Mouse (Mus musculus) limb, embryonic 10.5 days (tissue): ENCODE results near the gene Tmem179b. TPM values are rescaled to one million over a fixed set of nuclear protein-coding genes. Genes with fewer than 3 reads are reported as not detected.
A peak's percentile ranks its signal among the peaks of the same experiment; 100 is the strongest.

ENCODE experiments used
- DNase-seq: peaks from one replicate; pipeline ENCODE4 v3.0.0-alpha.2; 2017; ENCODE audit warnings: low spot score
- H3K27ac ChIP-seq: fragments of 300-500 bp; sonication (generic); 2 replicates; pipeline ENCODE4 v1.5.1; 2016; ENCODE audit warnings: mild to moderate bottlenecking
- H3K27me3 ChIP-seq: fragments of 300-500 bp; sonication (generic); 2 replicates; pipeline ENCODE4 v1.6.1; 2016; ENCODE audit warnings: low read depth, mild to moderate bottlenecking; ENCODE audit not compliant: poor library complexity, severe bottlenecking
- H3K36me3 ChIP-seq: fragments of 300-500 bp; sonication (generic); 2 replicates; pipeline ENCODE4 v1.6.1; 2016; ENCODE audit warnings: mild to moderate bottlenecking, moderate library complexity
- H3K4me1 ChIP-seq: fragments of 300-500 bp; sonication (generic); 2 replicates; pipeline ENCODE4 v1.6.1; 2016
- H3K4me3 ChIP-seq: fragments of 300-500 bp; sonication (generic); 2 replicates; pipeline ENCODE4 v1.5.1; 2016; ENCODE audit warnings: mild to moderate bottlenecking, moderate library complexity
- H3K9me3 ChIP-seq: fragments of 300-500 bp; sonication (generic); replicated peaks from 2 replicates; pipeline ENCODE4 v1.6.1; 2016; ENCODE audit warnings: mild to moderate bottlenecking
- WGBS: fragments of 180-500 bp; shearing (Covaris S2); methylation state at CpG from one replicate; pipeline ENCODE4 v1.1.7; 2016; 5-methylcytosine and 5-hydroxymethylcytosine counted together
- microRNA-seq: library from miRNA; unstranded; fragments of <30 nt; microRNA quantifications from one replicate; pipeline ENCODE4, GENCODE M21; 2017
- polyA plus RNA-seq: library from polyadenylated mRNA; unstranded; fragments of >200 nt; fragmentation: Nextera tagmentation; extraction: Ambion mirVana; gene quantifications from 2 replicates; pipeline ENCODE4 v1.2.1, GENCODE M21; 2016

Gene Tmem179b
- polyA plus RNA-seq, 1 experiment from 2014 or later = 43.7 TPM

GRCm38 (mm10) chr19:8722559-8722906 lies 51.7 kb downstream of the Tmem179b start:
- H3K27me3 ChIP-seq = no peaks in the 10 kb centered on the region
- H3K4me1 ChIP-seq = peaks cover 14% of the 10 kb centered on the region
- no peaks in the 10 kb centered on the region for H3K9me3 ChIP-seq
- 1% methylated on average over 5 of the region's 5 CpGs for WGBS
- H3K36me3 ChIP-seq = peaks cover 28% of the 10 kb centered on the region
- peak overlapping the region; percentile 93 for H3K27ac ChIP-seq
- peak overlapping the region; percentile 68 for H3K4me3 ChIP-seq
- DNase-seq = no peak

Small RNA genes lying within 50 kb of the gene (microRNA-seq; reads per million reads assigned to microRNA genes)
- gene Mir6992 = not detected

Other genes starting within 250 kb of the Tmem179b start
- gene Slc22a8, start 183.2 kb downstream of the Tmem179b start, polyA plus RNA-seq = not detected in 2 replicates
- not detected in 2 replicates for gene Slc22a6, start 156.4 kb downstream of the Tmem179b start, polyA plus RNA-seq
- 0.10 TPM in 1 of 2 replicates, not detected in the other for gene Chrm1, start 110.7 kb downstream of the Tmem179b start, polyA plus RNA-seq
- gene Slc3a2, start 51.1 kb downstream of the Tmem179b start, polyA plus RNA-seq = 119 and 128 TPM in 2 replicates
- gene Wdr74, start 38.6 kb downstream of the Tmem179b start, polyA plus RNA-seq = 121 and 145 TPM in 2 replicates
- 2.8 and 3.1 TPM in 2 replicates for gene 1700092M07Rik, start 33.7 kb downstream of the Tmem179b start, polyA plus RNA-seq
- 99.3 and 134 TPM in 2 replicates for gene Stx5a, start 33.1 kb downstream of the Tmem179b start, polyA plus RNA-seq
- 257 and 273 TPM in 2 replicates for gene Nxf1, start 17.4 kb downstream of the Tmem179b start, polyA plus RNA-seq
- gene Tmem223, start 3.5 kb downstream of the Tmem179b start, polyA plus RNA-seq = 181 and 183 TPM in 2 replicates
- 44.2 and 47.0 TPM in 2 replicates for gene Taf6l, start 11.9 kb upstream of the Tmem179b start, polyA plus RNA-seq
- 206 and 216 TPM in 2 replicates for gene Polr2g, start 24.1 kb upstream of the Tmem179b start, polyA plus RNA-seq
- 5.9 and 6.1 TPM in 2 replicates for gene Zbtb3, start 28.1 kb upstream of the Tmem179b start, polyA plus RNA-seq
- 80.2 and 85.2 TPM in 2 replicates for gene Ttc9c, start 44.9 kb upstream of the Tmem179b start, polyA plus RNA-seq
- gene Hnrnpul2, start 45.5 kb upstream of the Tmem179b start, polyA plus RNA-seq = 4.7 and 5.2 TPM in 2 replicates
- gene AC129217.1, start 55.3 kb upstream of the Tmem179b start, polyA plus RNA-seq = not detected in 2 replicates
- gene Bscl2, start 63.0 kb upstream of the Tmem179b start, polyA plus RNA-seq = 37.2 and 42.5 TPM in 2 replicates
- 5.0 and 7.2 TPM in 2 replicates for gene Gng3, start 64.7 kb upstream of the Tmem179b start, polyA plus RNA-seq
- 0.29 and 0.39 TPM in 2 replicates for gene Lrrn4cl, start 76.3 kb upstream of the Tmem179b start, polyA plus RNA-seq
- 211 and 228 TPM in 2 replicates for gene Ubxn1, start 97.0 kb upstream of the Tmem179b start, polyA plus RNA-seq
- gene Uqcc3, start 106.5 kb upstream of the Tmem179b start, polyA plus RNA-seq = 56.8 and 60.6 TPM in 2 replicates
- gene Lbhd1, start 109.3 kb upstream of the Tmem179b start, polyA plus RNA-seq = 110 and 149 TPM in 2 replicates
- not detected in 2 replicates for gene Gm49403, start 109.5 kb upstream of the Tmem179b start, polyA plus RNA-seq
- 151 and 188 TPM in 2 replicates for gene 1810009A15Rik, start 114.4 kb upstream of the Tmem179b start, polyA plus RNA-seq
- 0.45 TPM in 1 of 2 replicates, not detected in the other for gene Gm49416, start 114.5 kb upstream of the Tmem179b start, polyA plus RNA-seq
- 59.2 and 61.9 TPM in 2 replicates for gene Ints5, start 118.5 kb upstream of the Tmem179b start, polyA plus RNA-seq
- gene Ganab, start 123.6 kb upstream of the Tmem179b start, polyA plus RNA-seq = 117 and 129 TPM in 2 replicates
- gene B3gat3, start 145.9 kb upstream of the Tmem179b start, polyA plus RNA-seq = 47.0 and 48.1 TPM in 2 replicates
- gene Rom1, start 154.9 kb upstream of the Tmem179b start, polyA plus RNA-seq = 4.1 and 4.3 TPM in 2 replicates
- gene Eml3, start 155.1 kb upstream of the Tmem179b start, polyA plus RNA-seq = 37.1 and 37.5 TPM in 2 replicates
- gene Mta2, start 167.4 kb upstream of the Tmem179b start, polyA plus RNA-seq = 229 and 233 TPM in 2 replicates
- gene Tut1, start 179.4 kb upstream of the Tmem179b start, polyA plus RNA-seq = 49.6 and 49.7 TPM in 2 replicates
- 563 and 631 TPM in 2 replicates for gene Eef1g, start 192.6 kb upstream of the Tmem179b start, polyA plus RNA-seq
- gene Ahnak, start 214.8 kb upstream of the Tmem179b start, polyA plus RNA-seq = 5.3 and 8.9 TPM in 2 replicates